Mouse (Mus musculus) gastrocnemius, postnatal 36 days (tissue): Measurements from ENCODE around the gene Suco. TPM values are rescaled to one million over a fixed set of nuclear protein-coding genes. Genes with fewer than 3 reads are reported as not detected.

Experiments used
- DNase-seq, 2 experiments: peaks; one replicate each; pipeline ENCODE4 v3.0.0; 2022
- intact Hi-C: fragments of 180-260 bp; cut with DNase I; formaldehyde crosslinking; loops from one replicate; pipeline ENCODE4 v1.15.1; 2025
- long read RNA-seq, 2 experiments: library from polyadenylated mRNA; stranded (forward); transcript quantifications; one replicate each; pipeline ENCODE4 v2.0.0; 2021
- total RNA-seq, 2 experiments: library from RNA; stranded (reverse); gene quantifications; 2 replicates each; pipeline ENCODE4 v1.2.3; 2021

The Suco gene
- 10 to 100 TPM in 1 of 2 experiments, 1 to 10 TPM in 1; 8.5 to 16.2 TPM for total RNA-seq
- long read RNA-seq, experiment 1, partial matches to known transcripts = 0 of 5 reads
- long read RNA-seq, experiment 1, other reads (novel, unspliced or antisense) = 5 of 5 reads
- long read RNA-seq, experiment 2, partial matches to known transcripts = 1 of 8 reads
- long read RNA-seq, experiment 2, other reads (novel, unspliced or antisense) = 7 of 8 reads

- peak; percentile 99 to 100 for DNase-seq
- intact Hi-C loops = loop anchor here (5.0 kb wide), 1 partner anchor 91 kb away; the partner anchor contains the start of gene Pigc
Observed at GRCm38 (mm10) chr1:161876553-161877447, at the start of gene Suco. Suco (minus strand) TSS chr1:161876682.

- intact Hi-C loops = no loop called here
- no peak for DNase-seq
Observed at GRCm38 (mm10) chr1:161925281-161925805, 48.9 kb upstream of the Suco start.

GRCm38 (mm10) chr1:161924321-161924720 is 47.8 kb upstream of the Suco start:
- no peak for DNase-seq
- intact Hi-C loops = no loop called here

DNA sequence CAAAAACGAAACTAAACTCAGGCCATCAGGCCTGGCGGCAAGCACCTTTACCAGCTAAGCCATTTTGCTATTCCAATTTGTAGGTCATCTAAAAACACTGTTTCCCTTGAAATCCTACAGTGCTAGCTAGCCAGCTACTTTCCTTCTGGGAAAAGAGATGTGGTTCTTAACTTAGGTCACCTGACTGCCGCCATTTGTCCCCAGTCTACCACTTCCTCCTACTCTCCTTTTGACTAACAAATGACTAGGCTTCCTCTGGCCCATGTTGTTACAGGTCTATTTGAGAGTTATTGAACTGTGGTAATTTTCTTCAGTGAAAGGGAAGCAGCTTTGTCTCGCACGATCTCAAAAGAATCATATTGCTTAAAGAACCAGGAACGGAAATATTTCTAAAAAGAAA is 45.4 kb upstream of the Suco start:
- no peak for DNase-seq
- intact Hi-C loops = no loop called here

DNA sequence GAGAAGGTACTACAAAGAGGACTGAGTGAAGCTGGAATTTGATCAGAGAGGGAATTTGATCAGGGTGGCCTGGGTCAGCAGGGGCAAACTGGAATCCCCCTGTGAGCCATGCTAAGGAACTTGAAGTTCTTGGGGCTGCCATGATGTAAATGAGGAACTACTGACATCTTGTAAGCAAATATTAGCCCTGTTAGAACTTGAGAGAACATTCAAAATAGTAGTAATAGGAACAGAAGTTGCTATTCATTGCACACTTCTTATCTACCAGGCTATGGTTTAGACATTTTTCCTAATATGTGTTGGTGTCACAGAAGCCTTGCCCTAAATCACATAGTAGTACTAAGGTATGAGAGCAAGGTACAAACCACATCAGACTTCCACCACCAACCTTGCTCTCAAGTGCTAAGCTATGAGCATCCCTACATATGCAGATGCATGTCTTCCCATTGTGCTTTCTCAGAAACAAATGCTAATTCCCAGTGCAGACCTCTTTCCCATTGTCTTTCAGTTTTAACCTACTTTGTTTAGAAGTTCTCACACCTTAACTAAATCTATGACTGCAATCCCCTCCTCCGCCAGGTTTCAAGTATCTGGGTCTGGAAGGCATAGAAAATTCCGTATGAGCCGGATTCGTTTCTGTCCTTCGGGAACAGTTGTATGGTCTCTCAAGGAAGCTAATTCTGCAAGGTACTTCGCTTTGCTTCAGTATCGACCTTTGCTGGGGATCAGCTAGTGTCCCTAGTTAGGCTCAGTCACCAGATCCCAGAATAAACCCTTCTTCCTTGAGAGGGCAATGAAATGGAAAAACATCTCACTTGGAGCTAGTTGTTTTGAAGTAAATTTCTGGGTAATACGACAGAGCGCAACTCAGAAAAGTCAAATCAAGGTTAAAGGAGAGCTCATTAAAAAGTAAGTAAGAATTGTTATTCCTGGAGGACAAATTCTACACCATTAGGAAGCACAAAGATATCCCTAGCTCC is 44.3 kb upstream of the Suco start:
- intact Hi-C loops = no loop called here
- DNase-seq = no peak

DNA sequence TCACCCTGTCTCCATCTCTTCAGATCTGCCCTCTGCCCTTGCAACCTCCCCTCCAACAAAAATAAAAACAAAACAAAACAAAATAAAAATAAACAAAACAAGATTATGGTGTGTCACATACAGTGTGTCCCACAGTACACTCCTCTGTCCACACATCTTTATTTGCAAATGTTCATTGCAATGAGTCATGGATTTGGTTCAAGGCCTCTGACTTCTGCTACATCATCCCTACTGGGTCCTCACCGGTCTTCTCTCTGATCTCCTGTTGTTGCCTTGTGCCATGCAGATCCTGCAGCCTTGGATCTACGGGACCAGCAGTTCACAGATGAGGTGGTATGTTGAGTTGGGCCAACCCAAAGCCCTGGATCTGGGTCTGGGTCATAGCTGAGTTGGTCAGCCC is 43.1 kb upstream of the Suco start:
- DNase-seq = no peak
- intact Hi-C loops = no loop called here

DNA sequence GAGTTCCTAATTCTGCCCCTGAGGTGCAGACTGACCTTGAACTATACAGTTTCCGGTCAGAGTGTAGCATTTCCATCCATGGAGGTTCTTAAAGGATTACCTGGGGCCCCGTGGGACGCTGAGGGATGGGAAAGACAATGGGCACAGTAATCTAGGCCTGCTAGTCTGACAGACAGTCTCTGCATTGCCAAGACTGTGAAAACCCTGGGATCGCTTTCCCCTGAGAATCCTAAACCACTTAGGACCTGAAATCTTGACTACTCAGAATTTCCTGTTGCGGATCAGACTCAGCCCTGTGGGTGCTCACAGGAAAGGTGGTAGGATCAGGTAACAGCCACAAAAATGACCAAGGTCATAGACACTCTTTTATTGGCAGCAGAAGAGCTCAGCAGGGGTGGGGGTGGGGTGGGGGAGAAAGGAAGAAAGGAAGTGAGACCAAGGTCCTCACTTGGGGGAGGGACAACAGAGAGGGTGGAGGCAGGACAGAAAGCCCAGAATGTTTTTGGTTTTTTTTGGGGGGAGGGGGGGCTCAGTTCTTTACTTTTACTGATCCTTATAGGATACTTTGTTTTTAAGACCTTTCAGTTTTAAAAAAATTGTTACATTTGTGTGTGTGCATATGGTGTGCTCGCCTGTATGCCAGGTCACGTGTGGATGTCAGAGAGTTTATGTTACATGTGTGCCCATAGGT is 42.3 kb upstream of the Suco start:
- DNase-seq = no peak
- intact Hi-C loops = no loop called here

DNA sequence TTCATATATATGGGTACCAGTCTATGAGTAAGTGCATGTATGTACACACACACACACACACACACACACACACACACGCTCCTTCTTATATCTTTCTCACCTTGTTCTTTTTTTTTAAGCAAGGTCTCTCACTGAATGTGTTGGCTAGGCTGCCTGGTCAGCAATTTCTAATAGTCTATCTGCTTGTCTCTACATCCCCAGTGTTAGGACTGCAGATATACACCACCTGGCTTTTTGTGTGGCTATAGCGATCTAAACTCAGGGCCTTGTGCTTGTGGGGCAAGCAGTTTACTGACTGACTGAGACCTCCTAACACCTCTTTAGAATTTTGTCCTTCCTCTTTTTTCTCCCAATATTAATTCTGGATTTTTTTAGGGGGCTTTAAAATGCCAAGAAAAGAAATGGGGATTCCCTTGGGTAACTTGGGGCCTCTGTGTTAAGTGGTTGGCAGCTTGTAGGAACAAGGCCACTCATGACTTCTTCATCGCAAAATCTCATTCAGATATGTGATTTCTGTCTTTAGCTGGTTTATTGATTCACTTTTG is 41.5 kb upstream of the Suco start:
- intact Hi-C loops = no loop called here
- DNase-seq = no peak

DNA sequence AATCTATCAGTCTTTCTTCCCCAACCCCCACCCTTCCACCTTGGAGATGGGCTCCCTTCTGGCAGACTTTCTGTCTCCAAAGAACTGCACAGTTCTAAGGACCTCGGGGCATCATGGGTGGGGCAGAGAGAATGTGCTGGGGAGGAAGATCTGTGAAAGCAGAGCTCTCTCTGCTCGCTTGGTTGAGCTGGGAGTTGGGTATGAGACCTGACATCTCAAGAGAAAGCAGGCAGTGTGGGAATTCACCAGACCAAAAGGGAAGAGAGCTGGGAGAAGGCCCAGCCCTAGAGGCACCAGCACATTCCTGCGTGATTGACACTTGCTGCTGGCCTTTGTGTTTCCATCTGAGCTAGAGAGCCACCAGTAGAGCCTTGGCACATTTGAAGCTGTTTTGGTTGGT is 39.6 kb upstream of the Suco start:
- intact Hi-C loops = no loop called here
- no peak for DNase-seq

- DNase-seq = no peak
- intact Hi-C loops = no loop called here
Observed at GRCm38 (mm10) chr1:161913648-161913984, 37.1 kb upstream of the Suco start.

- intact Hi-C loops = no loop called here
- DNase-seq = no peak
Observed at GRCm38 (mm10) chr1:161912940-161913647, 36.6 kb upstream of the Suco start.

- no peak for DNase-seq
- intact Hi-C loops = no loop called here
Observed at GRCm38 (mm10) chr1:161909074-161909473, 32.6 kb upstream of the Suco start.

DNA sequence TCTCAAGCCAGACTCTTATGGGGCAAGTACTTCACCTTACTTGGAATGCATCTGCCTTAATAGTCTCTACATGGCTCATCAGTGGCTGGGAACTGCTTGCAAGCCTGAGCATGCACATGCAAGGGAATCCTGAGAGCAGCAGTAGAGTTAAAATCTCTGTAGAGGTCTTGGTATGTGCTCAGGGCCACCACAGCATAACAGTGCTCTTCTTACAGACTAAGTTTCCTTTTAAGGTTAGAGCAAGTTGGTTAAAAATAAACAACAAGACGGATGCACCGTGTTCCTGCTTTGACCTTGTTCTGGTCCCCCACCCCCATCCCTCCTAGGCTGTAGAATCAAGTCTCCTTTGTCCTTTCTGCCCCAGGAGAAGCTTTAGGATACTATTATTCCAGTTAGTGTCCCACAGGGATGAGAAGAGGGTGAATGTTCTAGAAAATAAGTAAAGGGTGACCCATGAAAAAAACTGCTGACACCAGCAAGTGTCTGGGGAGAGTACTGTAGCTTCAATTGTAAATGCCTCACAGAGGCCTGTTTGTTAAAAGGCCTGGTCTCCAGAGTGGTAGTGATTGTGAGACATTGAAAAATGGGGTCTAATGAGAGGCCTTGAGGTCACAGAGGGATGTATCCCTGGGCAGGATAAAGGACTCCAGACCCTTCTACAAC is 31.4 kb upstream of the Suco start:
- no peak for DNase-seq
- intact Hi-C loops = no loop called here

DNA sequence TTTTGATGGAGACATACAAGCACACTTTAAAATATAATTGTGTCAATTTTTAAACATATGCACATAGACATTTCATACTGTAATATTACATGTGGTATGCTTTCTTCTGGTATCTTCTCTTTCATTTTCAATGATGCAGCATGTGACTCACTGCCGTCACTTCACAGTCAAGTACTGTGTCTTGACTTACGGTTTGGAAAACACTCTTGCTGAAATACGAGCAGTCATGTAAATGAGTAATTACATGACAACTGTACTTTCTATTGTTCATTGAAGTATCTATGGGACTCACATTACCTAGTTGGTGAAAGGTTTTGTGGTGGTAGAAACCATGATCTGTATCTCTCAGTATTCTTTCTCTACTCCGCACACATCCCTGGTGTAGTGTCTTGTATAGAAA is 30.6 kb upstream of the Suco start:
- DNase-seq = no peak
- intact Hi-C loops = no loop called here

- intact Hi-C loops = no loop called here
Observed at GRCm38 (mm10) chr1:161902692-161903452, 26.4 kb upstream of the Suco start.

DNA sequence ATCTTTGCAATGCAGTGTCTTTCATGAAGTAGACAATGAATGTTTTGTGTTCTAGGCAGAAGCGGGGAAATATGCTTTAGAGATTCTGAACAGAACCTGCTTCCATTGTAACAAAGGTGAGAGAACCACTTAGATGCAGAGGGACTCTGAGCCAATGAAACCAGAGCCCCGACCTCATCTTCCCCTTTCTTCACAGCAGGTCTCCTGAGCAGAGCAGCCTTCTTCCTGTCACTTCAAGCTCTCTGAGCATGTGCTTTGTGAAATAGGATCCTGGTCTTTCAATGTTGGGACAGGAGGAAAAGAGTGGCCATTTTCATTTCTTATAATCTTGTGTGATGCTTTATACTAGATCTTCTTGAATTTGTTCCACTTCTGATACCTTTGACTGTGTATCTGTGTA is 23.6 kb upstream of the Suco start:
- intact Hi-C loops = no loop called here
- no peak for DNase-seq

More at GRCm38 (mm10) chr1:161902692-161903452, 26.4 kb upstream of the Suco start:
- DNase-seq = no peak

DNA sequence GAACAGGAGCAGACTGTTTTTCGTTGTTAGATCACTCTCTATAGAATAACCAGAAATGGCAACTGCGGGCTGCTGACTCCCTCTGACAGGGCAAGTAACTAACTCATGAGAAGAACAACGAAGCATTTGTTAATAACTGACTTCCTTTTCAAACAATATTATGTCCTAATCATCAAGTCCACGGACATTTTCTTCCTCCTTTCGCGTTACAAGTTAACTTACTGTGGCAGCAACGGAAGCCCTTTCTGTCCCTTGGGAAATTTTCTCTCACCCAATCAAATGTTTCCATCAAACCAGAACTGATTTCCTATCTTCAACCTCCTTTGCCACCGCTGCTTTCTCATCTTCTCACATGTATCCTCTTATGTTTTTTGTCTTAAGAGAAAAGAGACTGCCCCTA is 20.8 kb upstream of the Suco start:
- intact Hi-C loops = no loop called here
- DNase-seq = no peak

- DNase-seq = no peak
- intact Hi-C loops = no loop called here
Observed at GRCm38 (mm10) chr1:161896130-161896529, 19.6 kb upstream of the Suco start.
